ENCODE assay signal across 15 mouse cellular contexts in genomic region chr16:18501531-18501930, GRCm38 (mm10). TPM values are rescaled to one million over a fixed set of nuclear protein-coding genes. Genes with fewer than 3 reads are reported as not detected.
"Had no signal": no experiment of that assay in that cellular context is flagged by ENCODE, and none has a peak within 500 bp of the region (broad histone marks: within the 10 kb centered on the region; RNA-seq: fewer than 3 reads in every experiment).

No protein-coding gene starts in this region.

- H3K27me3 ChIP-seq: limb, embryonic 15.5 days; liver, embryonic 12.5 days; neural tube, embryonic 12.5 days; stomach, embryonic 15.5 days had no signal

- ATAC-seq: intestine, embryonic 16.5 days; liver, embryonic 12.5 days had no signal

- H3K4me3 ChIP-seq: limb, embryonic 15.5 days; liver, embryonic 12.5 days; midbrain, embryonic 10.5 days; neural tube, embryonic 12.5 days; stomach, embryonic 15.5 days had no signal

- H3K27ac ChIP-seq: limb, embryonic 15.5 days; liver, embryonic 12.5 days; midbrain, embryonic 10.5 days; neural tube, embryonic 12.5 days; stomach, embryonic 15.5 days had no signal

- H3K9ac ChIP-seq: limb, embryonic 15.5 days; liver, embryonic 12.5 days; lung, embryonic 14.5 days; neural tube, embryonic 12.5 days; stomach, embryonic 15.5 days had no signal

- H3K9me3 ChIP-seq: limb, embryonic 15.5 days; liver, embryonic 12.5 days; midbrain, embryonic 10.5 days; neural tube, embryonic 12.5 days; stomach, embryonic 15.5 days had no signal

- DNase-seq: kidney, adult 2 months; kidney, postnatal 25 days; left cerebral cortex, postnatal 4 days; lung, embryonic 14.5 days; lung, postnatal 10 days; lung, postnatal 4 days; midbrain, embryonic 14.5 days; right cerebral cortex, postnatal 14 days had no signal

- H3K4me2 ChIP-seq: limb, embryonic 15.5 days; liver, embryonic 12.5 days; neural tube, embryonic 12.5 days; stomach, embryonic 15.5 days had no signal

RNA-seq across cellular contexts. Expression of gene Rtl10, which starts 2.8 kb away (rescaled TPM):
- total RNA-seq: monocyte, adult 5-6 weeks had no signal
